Mouse (Mus musculus) G1E (cell line): ENCODE measurements at regions not wholly inside any gene's neighbourhood (a gene's known extent, or its start where the extent isn't known, plus 50 kb on each side); places are given as distances from the start of the nearest gene placed in this dataset.

Source experiments
- ATAC-seq: 2 replicates; pipeline ENCODE4 v1.8.0; 2016; ENCODE audit warnings: mild to moderate bottlenecking; ENCODE audit not compliant: insufficient number of reproducible peaks, poor library complexity, low FRiP score, severe bottlenecking; ENCODE audit errors: extremely low read depth
- DNase-seq: peaks from one replicate; pipeline ENCODE4 v3.0.0; 2012; ENCODE audit warnings: low spot score
- H3K27me3 ChIP-seq: 2 replicates; pipeline ENCODE4 v1.6.1; 2012; ENCODE audit warnings: mild to moderate bottlenecking, low read length, inconsistent platforms; ENCODE audit not compliant: insufficient read depth
- H3K36me3 ChIP-seq: replicated peaks from 2 replicates; pipeline ENCODE3; 2012; ENCODE audit warnings: mild to moderate bottlenecking, inconsistent platforms
- H3K4me1 ChIP-seq: 2 replicates; pipeline ENCODE4 v1.6.1; 2012; ENCODE audit warnings: low read depth, low read length, inconsistent platforms, mixed read lengths; ENCODE audit not compliant: insufficient read depth
- H3K4me3 ChIP-seq: 2 replicates; pipeline ENCODE4 v1.5.1; 2012; ENCODE audit warnings: low read depth, mild to moderate bottlenecking, inconsistent platforms, low read length, moderate library complexity, mixed read lengths
- H3K9me3 ChIP-seq: replicated peaks from 2 replicates; pipeline ENCODE4 v1.6.1; 2012; ENCODE audit warnings: inconsistent platforms
- CTCF ChIP-seq: IDR thresholded peaks from 2 replicates; pipeline ENCODE4 v1.5.1; 2012; ENCODE audit warnings: low read depth, low read length, inconsistent platforms, mixed read lengths
- GATA1 ChIP-seq: IDR thresholded peaks from 2 replicates; pipeline ENCODE4 v1.6.1; 2012; ENCODE audit warnings: borderline replicate concordance, low read length, inconsistent platforms, mixed read lengths
- GATA2 ChIP-seq: IDR thresholded peaks from 2 replicates; pipeline ENCODE4 v1.6.1; 2012; ENCODE audit warnings: low read depth, low read length, inconsistent platforms, borderline replicate concordance
- POLR2AphosphoS5 ChIP-seq: IDR thresholded peaks from 2 replicates; pipeline ENCODE4 v1.6.1; 2012; ENCODE audit warnings: low read depth, low read length, inconsistent platforms; ENCODE audit not compliant: insufficient replicate concordance
- TAL1 ChIP-seq: conservative IDR thresholded peaks from 2 replicates; pipeline ENCODE4 v1.6.1; 2012; ENCODE audit warnings: low read depth, low read length, inconsistent platforms, mixed read lengths

- Histone ChIP-seq H3K9me3 (no peaks in the 10 kb centered on the region), H3K27me3 (peaks cover 10% of the 10 kb centered on the region), H3K4me3 (no peak overlapping the region), H3K36me3 (no peaks in the 10 kb centered on the region), H3K4me1 (no peaks in the 10 kb centered on the region)
- TF ChIP-seq GATA2 (no peak), TAL1 (no peak), GATA1 (no peak), CTCF (no peak), POLR2AphosphoS5 (no peak)
- DNase-seq (no peak), ATAC-seq (no peak)
These were observed 127.9 kb downstream of the Vegfa start for GRCm38 (mm10) chr17:45904251-45904650.

- H3K27me3 ChIP-seq = peaks cover 8% of the 10 kb centered on the region; the same call in 1 of the 2 replicates
- no peaks in the 10 kb centered on the region for H3K4me1 ChIP-seq
- ATAC-seq (no peak), DNase-seq (no peak)
- no peak for TF ChIP-seq GATA2
- TF ChIP-seq POLR2AphosphoS5 = no peak
- no peak for TF ChIP-seq CTCF
- TF ChIP-seq GATA1 = no peak
- TF ChIP-seq TAL1 = no peak
- no peak overlapping the region for H3K4me3 ChIP-seq
- H3K36me3 ChIP-seq = no peaks in the 10 kb centered on the region
- H3K9me3 ChIP-seq = no peaks in the 10 kb centered on the region
These were observed 128.9 kb downstream of the Vegfa start for GRCm38 (mm10) chr17:45903294-45903693.

GRCm38 (mm10) chr17:45902668-45903067, 129.5 kb downstream of the Vegfa start:
- TF ChIP-seq CTCF = no peak
- no peak for TF ChIP-seq POLR2AphosphoS5
- TF ChIP-seq GATA2 = no peak
- no peak for TF ChIP-seq TAL1
- no peak for TF ChIP-seq GATA1
- Histone ChIP-seq H3K27me3 (peaks cover 7% of the 10 kb centered on the region; the same call in 1 of the 2 replicates), H3K36me3 (no peaks in the 10 kb centered on the region), H3K4me3 (no peak overlapping the region), H3K9me3 (no peaks in the 10 kb centered on the region), H3K4me1 (no peaks in the 10 kb centered on the region)
- DNase-seq (no peak), ATAC-seq (no peak)

- H3K4me3 ChIP-seq = no peak overlapping the region
- H3K4me1 ChIP-seq = no peaks in the 10 kb centered on the region
- no peak for ATAC-seq
- no peak for DNase-seq
- no peaks in the 10 kb centered on the region for H3K9me3 ChIP-seq
- TF ChIP-seq GATA2 (no peak), TAL1 (no peak), CTCF (no peak), GATA1 (no peak), POLR2AphosphoS5 (no peak)
- no peaks in the 10 kb centered on the region for H3K36me3 ChIP-seq
- H3K27me3 ChIP-seq = peaks cover 11% of the 10 kb centered on the region; the same call in 1 of the 2 replicates
These were observed 135.3 kb downstream of the Vegfa start for GRCm38 (mm10) chr17:45896922-45897302.

GRCm38 (mm10) chr17:45896142-45896921, 135.8 kb downstream of the Vegfa start:
- DNase-seq (no peak), ATAC-seq (no peak)
- no peaks in the 10 kb centered on the region for H3K4me1 ChIP-seq
- H3K27me3 ChIP-seq = peaks cover 12% of the 10 kb centered on the region
- TF ChIP-seq GATA1 = no peak
- no peak for TF ChIP-seq CTCF
- TF ChIP-seq TAL1 = no peak
- no peak for TF ChIP-seq GATA2
- TF ChIP-seq POLR2AphosphoS5 = no peak
- no peaks in the 10 kb centered on the region for H3K36me3 ChIP-seq
- H3K4me3 ChIP-seq = no peak overlapping the region
- no peaks in the 10 kb centered on the region for H3K9me3 ChIP-seq

- DNase-seq (no peak), ATAC-seq (no peak)
- Histone ChIP-seq H3K27me3 (peaks cover 24% of the 10 kb centered on the region), H3K4me3 (no peak overlapping the region), H3K36me3 (no peaks in the 10 kb centered on the region), H3K9me3 (no peaks in the 10 kb centered on the region), H3K4me1 (no peaks in the 10 kb centered on the region)
- TF ChIP-seq GATA1 (no peak), GATA2 (no peak), TAL1 (no peak)
These were observed 138.0 kb downstream of the Vegfa start for GRCm38 (mm10) chr17:45894166-45894565.
